Mouse (Mus musculus) ES-E14 (cell line): ENCODE results near the gene Gm8439.

Experiments used
- CHD2 ChIP-seq: IDR thresholded peaks from 2 replicates; pipeline ENCODE4 v1.6.1; 2014; ENCODE audit warnings: mild to moderate bottlenecking, low read depth, low read length, inconsistent platforms
- HCFC1 ChIP-seq: IDR thresholded peaks from 2 replicates; pipeline ENCODE4 v1.6.1; 2012; ENCODE audit warnings: low read length, inconsistent platforms, borderline replicate concordance; ENCODE audit not compliant: insufficient read depth
- MAFK ChIP-seq: IDR thresholded peaks from 2 replicates; pipeline ENCODE4 v1.6.1; 2014; ENCODE audit warnings: mild to moderate bottlenecking, low read depth, low read length, inconsistent platforms; ENCODE audit not compliant: insufficient read depth
- ZC3H11A ChIP-seq: IDR thresholded peaks from 2 replicates; pipeline ENCODE4 v1.6.1; 2012; ENCODE audit warnings: low read depth, mild to moderate bottlenecking, inconsistent platforms, low read length, borderline replicate concordance

DNA sequence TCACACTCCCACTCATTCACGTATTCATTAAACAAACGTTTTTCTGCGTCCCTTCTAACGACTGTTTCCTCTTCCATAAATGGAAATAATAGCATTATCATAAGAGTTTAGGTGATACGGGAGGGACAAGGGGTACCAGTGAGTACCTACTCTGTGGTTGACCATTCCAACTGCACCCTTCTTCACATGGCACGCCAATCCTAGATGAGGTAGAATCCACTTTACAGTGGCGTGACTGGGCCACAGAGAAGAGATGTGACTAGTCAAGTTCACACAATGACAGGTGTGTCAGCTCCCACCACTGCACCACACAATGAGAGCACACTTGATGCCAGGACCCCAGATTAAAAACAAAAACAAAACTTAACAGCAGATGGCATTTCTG is 61.7 kb downstream of the Gm8439 start:
- TF ChIP-seq HCFC1 (no peak), CHD2 (no peak), MAFK (no peak), ZC3H11A (no peak)
